ENCODE assay signal across 1 mouse cellular context in the genomic region with DNA sequence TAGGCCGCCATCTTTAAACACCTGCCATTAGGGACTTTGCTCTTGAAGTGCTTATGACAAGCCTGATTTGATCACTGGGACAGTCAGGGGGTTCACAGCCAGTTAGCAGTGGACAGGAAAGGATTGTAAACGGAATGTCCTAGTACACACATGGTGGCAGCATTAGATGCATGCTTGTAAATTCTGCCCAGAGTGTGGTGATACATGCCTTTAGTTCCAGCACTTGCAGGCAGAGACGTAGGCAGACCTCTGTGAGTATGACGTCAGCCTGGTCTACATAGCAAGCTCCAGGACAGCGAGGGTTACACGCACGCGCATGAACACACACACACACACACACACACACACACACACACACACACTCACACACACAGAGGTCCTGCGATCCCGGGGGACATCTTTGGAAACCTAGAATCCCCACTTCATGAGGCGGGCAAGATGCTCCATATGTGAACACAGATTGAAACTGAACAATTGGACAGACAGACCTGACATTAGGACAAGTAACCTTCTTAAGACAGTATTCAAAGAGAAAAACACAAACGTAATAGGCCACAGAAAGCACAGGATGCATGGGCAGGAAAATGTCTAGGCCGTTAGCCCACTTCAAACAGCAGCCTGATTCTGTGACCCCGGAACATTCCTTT.
A peak's percentile ranks its signal among the peaks of the same experiment; 100 is the strongest.
TF ChIP-seq lines count a peak whose summit lies in the region.

No protein-coding gene starts in this region.

TF ChIP-seq in CH12.LX, 34 proteins besides CTCF, POLR2A, EP300 and RAD21 (continued from another document):
- TF ChIP-seq IRF4 (IDR thresholded peaks at IDR 0.05; ENCODE audit: low read depth, low read length), result peak; percentile 24; the same call in 1 of the 2 replicates
- TF ChIP-seq MEF2A (IDR thresholded peaks at IDR 0.05; ENCODE audit: borderline replicate concordance, low read depth, low read length), result 0 out of 2 replicates have a peak, but pooled peaks have one; percentile 19
- TF ChIP-seq MAX (IDR thresholded peaks at IDR 0.05; ENCODE audit: low read length), result 0 out of 2 replicates have a peak, but pooled peaks have one; percentile 65
- TF ChIP-seq JUND (conservative IDR thresholded peaks at IDR 0.05; ENCODE audit: low read depth, low read length), result peak; percentile 49
- TF ChIP-seq NRF1 (IDR thresholded peaks at IDR 0.05; ENCODE audit: low read depth, low read length), result peak; percentile 78
